Mouse (Mus musculus): Measurements from ENCODE around the gene Ccdc34.

Ccdc34 gene

GRCm38 (mm10) chr2:110017616-110018505 lies at the start of gene Ccdc34:
Gene Ccdc34, plus strand, starts transcription at chr2:110017817.
- peak; percentile 86 for DNase-seq (ENCODE audit: low read depth)

- DNase-seq (ENCODE audit: low read depth): no peak
Observed at GRCm38 (mm10) chr2:109969381-109969780, 48.2 kb upstream of the Ccdc34 start.

DNA sequence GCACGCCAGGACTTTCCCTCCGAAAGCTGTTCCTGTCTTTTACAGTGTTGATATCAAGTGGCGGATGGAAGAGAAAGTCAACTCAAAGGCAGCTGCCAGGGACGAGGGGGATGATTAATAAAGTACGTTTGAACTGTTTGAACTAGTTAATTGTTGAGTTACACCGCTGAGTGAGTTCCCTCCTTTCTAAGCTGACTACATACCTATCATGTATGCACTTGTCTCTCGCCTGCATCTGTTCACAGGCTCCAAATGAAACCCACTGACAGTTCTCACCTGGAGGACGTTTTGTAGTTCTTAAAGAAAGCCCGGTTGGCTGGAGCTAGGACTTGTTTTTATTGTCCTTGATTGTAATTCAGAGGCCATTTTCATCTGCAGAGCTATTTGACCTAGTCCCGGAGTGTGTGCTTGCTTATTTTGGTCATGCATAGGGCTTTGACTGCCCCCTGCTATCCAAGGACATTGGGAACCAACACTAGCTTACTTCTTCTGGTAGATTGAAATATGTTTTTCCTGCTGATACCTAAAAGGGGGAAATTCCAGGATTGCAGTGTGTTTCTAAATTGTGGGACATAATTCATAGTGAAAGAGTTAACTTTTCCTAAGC lies 47.6 kb upstream of the Ccdc34 start:
- DNase-seq (ENCODE audit: low read depth): no peak

DNA sequence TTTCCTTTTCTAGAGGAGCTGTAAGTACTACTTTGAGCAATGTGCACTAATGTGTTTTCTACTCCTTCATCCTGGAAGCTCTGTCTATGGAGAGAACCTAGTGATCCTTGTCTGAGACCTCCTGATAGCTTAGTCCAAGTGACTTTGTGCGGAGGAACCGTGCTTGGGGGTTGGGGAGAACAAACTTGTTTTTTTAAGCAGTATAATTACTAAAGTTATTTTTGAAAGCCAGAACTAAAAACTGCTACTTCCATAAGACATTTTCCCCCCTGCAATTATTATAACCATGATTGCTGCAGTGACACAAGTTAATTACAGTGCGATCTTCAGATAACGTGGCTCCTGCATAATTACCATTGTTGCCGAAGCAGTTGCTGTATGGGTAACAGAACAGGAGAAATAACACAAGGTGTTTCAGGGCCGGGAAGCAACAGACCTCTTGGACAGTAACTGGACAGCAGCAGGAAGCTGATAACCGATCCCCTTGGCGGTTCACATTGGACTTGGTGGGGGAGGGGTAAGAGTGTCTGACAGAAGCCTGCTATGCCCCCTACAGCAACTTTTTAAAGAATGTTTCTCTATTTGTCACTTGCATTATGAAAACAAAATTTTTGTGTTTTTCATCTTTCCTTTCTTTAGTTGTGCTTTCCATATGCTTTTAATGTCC lies 46.7 kb upstream of the Ccdc34 start:
- DNase-seq (ENCODE audit: low read depth): no peak

- DNase-seq (ENCODE audit: low read depth): no peak
Observed at GRCm38 (mm10) chr2:109972310-109972709, 45.3 kb upstream of the Ccdc34 start.

DNA sequence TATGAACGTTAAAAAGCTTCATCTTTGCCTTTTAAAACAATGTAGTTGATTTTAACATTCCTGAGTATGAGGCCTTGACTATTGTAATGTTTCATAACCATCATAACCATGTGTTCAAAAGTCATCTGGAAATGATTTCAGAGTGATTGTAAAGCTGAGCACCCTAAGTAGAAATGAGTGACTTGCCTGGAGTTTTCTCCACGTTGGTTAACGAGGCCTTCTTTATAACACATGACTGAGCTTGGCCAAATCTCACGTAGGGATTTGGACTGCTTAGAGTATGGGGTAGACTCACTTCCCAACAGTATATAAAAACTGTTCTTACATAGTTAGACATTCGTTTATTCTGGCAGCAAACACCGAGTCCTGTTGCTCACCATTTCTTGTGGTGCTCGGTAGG lies 44.7 kb upstream of the Ccdc34 start:
- DNase-seq (ENCODE audit: low read depth): no peak

DNA sequence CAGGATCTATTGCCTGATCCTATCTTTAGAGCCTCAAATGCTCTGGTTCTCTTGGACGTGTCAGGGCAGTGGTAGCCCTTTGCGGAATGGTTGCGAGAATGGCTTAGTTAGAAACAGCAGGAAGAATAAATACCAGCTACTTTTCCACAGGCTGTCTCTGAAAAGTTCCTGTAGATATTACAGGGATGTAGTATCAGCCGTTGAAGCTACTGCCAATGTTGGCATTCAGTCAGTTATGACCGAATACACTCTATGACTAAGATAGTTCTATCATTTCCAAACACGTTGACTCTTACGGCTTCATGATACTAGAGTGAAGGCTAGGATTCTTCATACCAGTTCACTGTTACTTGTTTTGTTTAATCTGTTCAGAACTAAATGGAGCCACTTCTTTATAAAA lies 42.8 kb upstream of the Ccdc34 start:
- no peak for DNase-seq (ENCODE audit: low read depth)

DNA sequence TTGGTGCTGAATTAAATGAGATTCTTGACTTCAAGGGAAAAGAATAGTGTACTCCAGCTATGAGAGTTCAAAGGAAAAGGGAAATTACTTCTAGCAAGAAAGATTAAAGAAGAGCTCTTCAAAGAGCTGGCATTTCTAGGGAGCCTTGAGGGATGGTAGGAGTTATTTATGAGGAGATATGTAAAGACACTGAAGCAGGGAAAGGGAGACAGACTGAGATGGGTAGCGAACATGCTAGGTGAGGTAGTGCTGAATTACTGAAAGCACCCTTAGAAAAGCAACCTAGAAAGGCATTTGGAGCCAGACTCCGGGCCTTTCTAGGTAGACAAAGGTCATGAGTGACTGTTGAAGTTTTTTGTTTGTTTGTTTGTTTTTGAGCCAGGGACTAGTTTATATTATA lies 41.4 kb upstream of the Ccdc34 start:
- no peak for DNase-seq (ENCODE audit: low read depth)

DNA sequence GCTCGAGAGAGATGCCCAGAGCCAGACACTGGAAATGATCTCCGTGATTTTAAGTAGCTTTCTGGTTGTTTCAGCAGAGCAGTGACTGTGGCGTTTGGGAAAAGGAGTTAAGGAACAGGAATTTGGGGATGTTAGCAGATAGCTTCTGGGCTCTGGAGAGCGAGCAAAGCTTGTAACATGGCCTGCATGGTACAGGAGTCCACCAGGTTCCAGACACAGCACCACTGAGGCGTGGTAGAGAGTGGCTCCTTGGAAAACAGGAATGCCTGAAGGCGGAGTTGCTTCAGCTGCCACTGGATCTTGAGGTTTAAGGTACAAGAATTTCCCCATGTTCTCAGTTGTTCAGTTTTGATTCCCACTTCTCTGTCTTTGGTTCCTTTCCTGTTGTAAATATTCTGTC lies 40.3 kb upstream of the Ccdc34 start:
- no peak for DNase-seq (ENCODE audit: low read depth)

GRCm38 (mm10) chr2:109979209-109979608 lies 38.4 kb upstream of the Ccdc34 start:
- DNase-seq (ENCODE audit: low read depth): peak; percentile 32

DNA sequence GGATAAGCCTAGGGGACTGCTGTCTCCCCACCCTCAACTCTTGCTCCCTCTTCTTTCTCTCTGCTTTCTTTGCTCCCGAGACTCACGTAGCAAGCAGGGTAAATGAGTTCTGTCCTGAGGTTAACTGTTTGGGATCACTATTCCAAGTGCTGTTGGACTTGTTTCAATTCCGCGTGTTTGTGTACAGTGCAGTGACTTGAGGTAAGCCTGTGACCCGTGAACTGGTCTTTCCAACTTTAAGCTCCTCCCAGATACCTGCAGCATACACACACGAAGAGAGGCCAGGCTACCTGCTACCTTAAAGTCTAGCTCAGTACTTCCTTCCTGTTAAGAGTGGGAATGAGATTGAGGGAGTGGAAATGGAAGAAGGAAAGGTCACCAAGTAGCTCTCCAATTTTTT lies 34.2 kb upstream of the Ccdc34 start:
- no peak for DNase-seq (ENCODE audit: low read depth)

GRCm38 (mm10) chr2:109984930-109985329 lies 32.7 kb upstream of the Ccdc34 start:
- DNase-seq (ENCODE audit: low read depth): no peak

DNA sequence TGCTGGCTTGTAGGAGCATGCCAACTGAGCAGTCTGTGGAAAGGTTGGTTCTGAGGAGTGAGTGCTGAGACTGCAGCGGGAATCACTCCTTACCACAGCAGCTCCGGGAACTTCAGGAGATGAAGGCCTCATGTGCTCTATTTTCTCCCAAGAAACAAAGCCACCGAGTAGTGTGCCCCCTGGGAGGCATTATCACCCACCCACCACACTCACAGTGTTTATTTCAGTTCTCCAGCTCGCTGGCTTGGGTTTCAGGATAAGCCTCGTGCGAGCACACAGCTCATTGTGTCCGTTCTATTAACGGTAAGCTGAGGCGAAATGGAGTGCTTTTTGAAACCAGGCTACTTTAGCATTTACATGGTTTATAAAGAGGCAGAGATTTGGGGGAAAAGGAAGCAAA lies 32.1 kb upstream of the Ccdc34 start:
- DNase-seq (ENCODE audit: low read depth): no peak

DNA sequence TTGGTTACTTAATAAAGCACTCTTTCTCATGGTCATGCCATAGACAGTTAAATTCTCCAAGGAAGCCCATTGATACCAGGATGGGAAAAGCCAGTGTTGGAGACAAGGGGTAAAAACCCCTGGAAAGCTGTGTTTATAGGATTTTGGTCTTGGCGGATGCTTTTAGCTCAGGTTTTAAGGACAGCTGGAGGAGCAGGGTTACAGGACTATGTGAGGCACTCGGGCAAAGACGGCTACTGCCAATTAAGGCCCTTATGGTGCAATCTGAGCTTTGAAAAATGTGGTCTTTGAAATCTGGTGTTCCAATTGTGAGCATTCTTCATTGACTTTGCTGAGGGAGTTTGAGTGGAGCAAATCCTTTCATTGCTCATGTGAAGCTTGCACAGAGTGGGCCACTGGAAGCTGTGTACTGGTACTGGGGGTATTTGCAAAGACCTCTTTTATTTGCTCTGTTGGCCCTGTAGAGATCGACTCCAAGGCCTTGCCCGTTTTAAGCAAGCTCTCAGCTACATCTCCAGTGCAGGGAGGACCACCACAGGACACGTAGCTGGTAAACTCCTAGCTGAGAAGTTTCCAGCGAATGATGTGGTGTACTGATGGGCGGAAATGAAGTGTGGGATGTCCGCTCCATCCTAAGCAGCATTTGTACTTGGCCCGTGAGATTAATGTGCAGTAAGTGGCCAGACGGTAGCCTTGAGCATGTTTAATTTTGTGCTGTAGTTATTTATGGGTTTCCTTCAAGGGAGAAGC lies 31.4 kb upstream of the Ccdc34 start:
- DNase-seq (ENCODE audit: low read depth): no peak

DNA sequence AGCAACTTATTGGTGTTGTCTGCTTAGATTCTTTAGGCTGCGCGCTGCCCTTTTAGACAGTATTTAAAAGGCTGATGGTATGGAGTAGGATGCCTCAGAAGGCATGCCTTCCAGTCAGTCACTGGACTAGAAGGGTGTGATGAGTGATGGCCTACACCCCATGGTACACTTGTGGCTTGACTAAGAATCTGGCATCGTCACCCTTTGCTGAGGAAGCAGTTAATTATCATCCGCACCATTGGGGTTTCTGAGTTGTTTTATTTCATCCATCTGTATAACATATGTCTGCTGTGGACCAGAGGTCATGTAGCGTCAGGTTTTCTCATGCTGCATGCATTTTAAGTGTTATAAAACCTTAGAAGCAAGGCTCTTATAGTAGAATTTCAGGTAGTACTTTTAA lies 29.7 kb upstream of the Ccdc34 start:
- DNase-seq (ENCODE audit: low read depth): no peak

DNA sequence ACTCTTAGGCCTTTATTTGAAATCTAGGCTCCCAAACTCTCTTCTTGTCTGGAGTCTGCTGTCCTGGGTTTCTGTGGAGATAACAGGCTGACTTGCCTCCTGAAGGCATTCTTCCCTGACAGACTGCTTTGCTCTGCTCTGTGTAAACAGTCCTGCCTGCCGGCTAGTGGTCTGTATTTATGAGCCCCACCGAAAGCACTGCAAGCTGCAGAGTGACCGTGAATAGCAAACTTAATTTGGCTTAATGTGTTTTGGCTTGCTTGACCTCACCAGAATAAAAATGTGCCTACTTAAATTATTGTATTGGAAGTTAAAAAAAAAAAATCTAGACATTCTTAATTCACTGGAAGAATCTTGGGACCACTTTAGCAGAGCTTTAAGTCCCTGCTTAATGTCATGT lies 28.4 kb upstream of the Ccdc34 start:
- DNase-seq (ENCODE audit: low read depth): no peak

DNA sequence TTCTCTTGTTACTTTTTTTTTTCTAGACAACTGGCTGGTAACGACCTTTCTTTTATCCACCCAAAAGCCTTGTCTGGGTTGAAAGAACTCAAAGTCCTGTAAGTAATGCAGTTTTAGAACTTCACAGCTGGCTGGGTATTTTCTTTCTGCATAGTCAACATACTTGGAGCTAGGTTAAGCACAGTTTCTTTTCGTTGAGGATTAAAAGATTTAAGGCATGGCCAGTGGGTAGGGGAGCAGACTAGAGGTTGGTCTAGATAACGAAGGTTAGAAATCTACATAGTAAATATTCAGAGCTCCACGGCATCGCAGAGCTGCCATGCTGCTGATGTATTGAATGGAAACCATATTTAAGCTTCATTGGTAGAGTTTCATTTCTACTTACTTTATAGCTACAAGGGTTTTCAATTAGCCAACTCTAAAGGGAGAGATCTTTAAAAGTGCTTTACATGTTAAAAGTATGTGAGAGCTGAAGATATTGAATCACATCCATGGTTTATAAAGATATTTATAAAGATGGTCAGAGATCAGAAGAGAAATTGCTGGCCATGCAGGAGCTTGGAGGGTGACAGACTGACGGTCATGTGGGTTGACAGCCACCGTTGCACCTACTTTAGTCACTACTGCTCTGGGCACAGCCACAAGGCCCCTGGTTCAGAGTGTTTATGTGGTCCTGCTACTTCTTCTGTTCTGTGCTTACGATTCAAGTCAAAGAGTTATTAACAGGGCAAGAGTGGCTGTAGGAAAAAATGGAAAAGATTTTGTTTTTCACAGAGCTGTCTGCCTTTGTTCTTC lies 27.7 kb upstream of the Ccdc34 start:
- no peak for DNase-seq (ENCODE audit: low read depth)

DNA sequence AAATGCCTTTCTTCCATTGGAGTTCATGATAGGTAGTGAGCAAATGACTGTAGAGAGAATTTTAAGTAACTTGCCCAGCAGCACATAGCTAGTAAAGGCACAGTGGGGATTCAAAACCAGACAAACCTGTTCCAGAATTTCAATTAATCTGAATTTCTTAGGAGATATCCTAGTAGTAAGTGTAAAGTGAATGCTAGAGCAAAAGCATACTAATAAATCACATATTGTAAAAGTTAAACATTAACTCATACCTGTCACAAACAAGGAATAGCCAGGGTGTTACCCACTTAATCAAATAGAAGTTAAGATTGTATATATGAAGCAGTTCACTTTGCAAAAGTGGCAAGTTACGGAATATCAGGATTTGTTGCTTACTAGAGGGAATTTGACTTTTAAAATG lies 25.9 kb upstream of the Ccdc34 start:
- DNase-seq (ENCODE audit: low read depth): no peak

- no peak for DNase-seq (ENCODE audit: low read depth)
Observed at GRCm38 (mm10) chr2:109992448-109993073, 25.1 kb upstream of the Ccdc34 start.

DNA sequence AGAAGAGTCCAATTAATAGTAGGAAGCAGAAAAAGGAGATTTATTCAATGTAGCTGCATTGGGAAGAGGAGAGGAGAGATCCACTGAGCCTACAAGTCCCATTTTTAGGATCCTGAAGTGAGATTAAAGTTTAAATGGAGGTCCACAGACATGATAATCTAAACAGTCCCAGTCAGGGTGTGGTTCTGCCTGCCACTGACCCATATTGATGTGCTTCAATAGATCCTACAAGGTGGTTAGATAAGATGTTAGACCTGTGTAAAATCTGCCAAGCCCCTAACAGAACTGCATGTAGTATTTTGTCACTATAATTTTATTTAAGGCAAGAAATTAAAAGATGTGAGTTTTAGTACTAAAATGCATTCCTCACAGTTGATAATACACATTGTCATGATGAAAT lies 24.2 kb upstream of the Ccdc34 start:
- no peak for DNase-seq (ENCODE audit: low read depth)

- peak; percentile 34 for DNase-seq (ENCODE audit: low read depth)
Observed at GRCm38 (mm10) chr2:109995061-109995460, 22.6 kb upstream of the Ccdc34 start.
